Mouse (Mus musculus) myocyte (in vitro differentiated cells): Measurements from ENCODE around the gene Lrrc8b. TPM values are rescaled to one million over a fixed set of nuclear protein-coding genes. Genes with fewer than 3 reads are reported as not detected.

Source experiments
- H3K27me3 ChIP-seq: one replicate; pipeline ENCODE4 v1.6.1; 2011; ENCODE audit not compliant: control insufficient read depth, insufficient read depth, insufficient read length
- H3K36me3 ChIP-seq: one replicate; pipeline ENCODE4 v1.6.1; 2011; ENCODE audit not compliant: control insufficient read depth, insufficient read depth
- H3K4me2 ChIP-seq: one replicate; pipeline ENCODE4 v1.6.1; 2011; ENCODE audit warnings: low read depth, control low read depth
- H3K4me3 ChIP-seq: one replicate; pipeline ENCODE4 v1.5.1; 2011; ENCODE audit warnings: mild to moderate bottlenecking, control low read depth, moderate library complexity
- H3K79me2 ChIP-seq: one replicate; pipeline ENCODE4 v1.6.1; 2011; ENCODE audit not compliant: control insufficient read depth, insufficient read depth
- H3ac ChIP-seq: one replicate; pipeline ENCODE4 v1.6.1; 2011; ENCODE audit not compliant: control insufficient read depth, insufficient read length
- CEBPB ChIP-seq: IDR thresholded peaks from 2 replicates; pipeline ENCODE4 v1.6.1; 2011; ENCODE audit warnings: mild to moderate bottlenecking, moderate library complexity; ENCODE audit not compliant: poor library complexity, insufficient read depth, severe bottlenecking
- E2F4 ChIP-seq: IDR thresholded peaks from one replicate; pipeline ENCODE4 v1.6.1; 2011; ENCODE audit warnings: mild to moderate bottlenecking, control low read depth, moderate library complexity; ENCODE audit not compliant: insufficient read depth
- MAX ChIP-seq: IDR thresholded peaks from one replicate; pipeline ENCODE4 v1.6.1; 2011; ENCODE audit warnings: low read depth, mild to moderate bottlenecking, control low read depth
- MYOD1 ChIP-seq, 3 experiments: IDR thresholded peaks; one replicate each; pipeline ENCODE4 v1.6.1; 2011; ENCODE audit warnings: control low read depth in 2 of 3, low read depth in 2 of 3, mild to moderate bottlenecking in 2 of 3, moderate library complexity in 1 of 3; ENCODE audit not compliant: insufficient read length in 2 of 3, control insufficient read depth in 1 of 3
- MYOG ChIP-seq, 3 experiments: IDR thresholded peaks; one replicate each; pipeline ENCODE4 v1.6.1; 2011; ENCODE audit warnings: control low read depth in 2 of 3, low read depth in 2 of 3, mild to moderate bottlenecking in 2 of 3; ENCODE audit not compliant: insufficient read length in 2 of 3, control insufficient read depth in 1 of 3, insufficient read depth in 1 of 3
- POLR2A ChIP-seq: IDR thresholded peaks from one replicate; pipeline ENCODE4 v1.6.1; 2011; ENCODE audit warnings: low read depth, mild to moderate bottlenecking, control low read depth, moderate library complexity; ENCODE audit not compliant: insufficient read length
- POLR2AphosphoS2 ChIP-seq: IDR thresholded peaks from one replicate; pipeline ENCODE4 v1.6.1; 2011; ENCODE audit warnings: low read depth, control low read depth; ENCODE audit not compliant: insufficient read length
- REST ChIP-seq: IDR thresholded peaks from one replicate; pipeline ENCODE4 v1.6.1; 2011; ENCODE audit warnings: mild to moderate bottlenecking, control low read depth, moderate library complexity; ENCODE audit not compliant: insufficient read depth, insufficient read length
- SRF ChIP-seq: IDR thresholded peaks from one replicate; pipeline ENCODE4 v1.6.1; 2011; ENCODE audit warnings: low read depth; ENCODE audit not compliant: control insufficient read depth, insufficient read length
- TCF12 ChIP-seq: IDR thresholded peaks from one replicate; pipeline ENCODE4 v1.6.1; 2011; ENCODE audit warnings: mild to moderate bottlenecking, control low read depth; ENCODE audit not compliant: poor library complexity, insufficient read depth, severe bottlenecking
- TCF3 ChIP-seq: IDR thresholded peaks from one replicate; pipeline ENCODE4 v1.6.1; 2011; ENCODE audit warnings: low read depth, control low read depth; ENCODE audit not compliant: insufficient read length
- USF1 ChIP-seq: IDR thresholded peaks from one replicate; pipeline ENCODE4 v1.6.1; 2011; ENCODE audit warnings: low read depth, mild to moderate bottlenecking, control low read depth, moderate library complexity
- polyA plus RNA-seq: library from polyadenylated mRNA; unstranded; fragments of >200 nt; fragmentation: generic; extraction: Trizol; gene quantifications from one replicate; pipeline ENCODE4 v1.2.1, GENCODE M21; 2012; ENCODE audit warnings: missing spikeins

Lrrc8b gene
- polyA plus RNA-seq, 1 experiment, result 4.4 TPM

- Histone ChIP-seq H3K4me2 (no peak overlapping the region), H3ac (no peak overlapping the region)
- TF ChIP-seq TCF3, result no peak
- TF ChIP-seq POLR2A, result no peak
- no peak for TF ChIP-seq E2F4
- TF ChIP-seq USF1, result no peak
- TF ChIP-seq TCF12, result no peak
- no peak for TF ChIP-seq MYOG (IDR thresholded peaks at IDR 0.05; ENCODE audit: control insufficient read depth in 1 of 3, insufficient read depth in 1 of 3, insufficient read length in 2 of 3, low read depth in 2 of 3)
- no peak for TF ChIP-seq REST
- TF ChIP-seq CEBPB, result no peak
- TF ChIP-seq POLR2AphosphoS2, result no peak
- TF ChIP-seq MYOD1 (IDR thresholded peaks at IDR 0.05; ENCODE audit: control insufficient read depth in 1 of 3, insufficient read length in 2 of 3, low read depth in 2 of 3), result no peak
- TF ChIP-seq SRF, result no peak
- TF ChIP-seq MAX, result no peak
These were observed 107.9 kb downstream of the Lrrc8b start for GRCm38 (mm10) chr5:105523452-105523851.

GRCm38 (mm10) chr5:105525004-105525403 is 109.4 kb downstream of the Lrrc8b start:
- H3K27me3 ChIP-seq, result no peaks in the 10 kb centered on the region
- peaks cover 5% of the 10 kb centered on the region for H3K36me3 ChIP-seq
- H3K4me3 ChIP-seq, result no peak overlapping the region
- H3ac ChIP-seq, result no peak overlapping the region
- TF ChIP-seq MYOD1 (IDR thresholded peaks at IDR 0.05; ENCODE audit: control insufficient read depth in 1 of 3, insufficient read length in 2 of 3, low read depth in 2 of 3) (no peak), MYOG (IDR thresholded peaks at IDR 0.05; ENCODE audit: control insufficient read depth in 1 of 3, insufficient read depth in 1 of 3, insufficient read length in 2 of 3, low read depth in 2 of 3) (no peak), SRF (no peak), TCF12 (no peak), USF1 (no peak), POLR2A (no peak), REST (no peak), MAX (no peak), POLR2AphosphoS2 (no peak), CEBPB (no peak), E2F4 (no peak)
- peaks cover 19% of the 10 kb centered on the region for H3K79me2 ChIP-seq
- no peak overlapping the region for H3K4me2 ChIP-seq

More at GRCm38 (mm10) chr5:105523452-105523851, 107.9 kb downstream of the Lrrc8b start:
- Histone ChIP-seq H3K36me3 (peaks cover 5% of the 10 kb centered on the region), H3K4me3 (no peak overlapping the region), H3K27me3 (no peaks in the 10 kb centered on the region), H3K79me2 (peaks cover 18% of the 10 kb centered on the region)

- no peaks in the 10 kb centered on the region for H3K27me3 ChIP-seq
- peaks cover 5% of the 10 kb centered on the region for H3K36me3 ChIP-seq
- TF ChIP-seq MYOD1 (IDR thresholded peaks at IDR 0.05; ENCODE audit: control insufficient read depth in 1 of 3, insufficient read length in 2 of 3, low read depth in 2 of 3) (no peak), CEBPB (no peak), POLR2AphosphoS2 (no peak), MAX (no peak), E2F4 (no peak), TCF12 (no peak), REST (no peak), SRF (no peak), MYOG (IDR thresholded peaks at IDR 0.05; ENCODE audit: control insufficient read depth in 1 of 3, insufficient read depth in 1 of 3, insufficient read length in 2 of 3, low read depth in 2 of 3) (no peak), TCF3 (no peak), POLR2A (no peak), USF1 (no peak)
- peaks cover 25% of the 10 kb centered on the region for H3K79me2 ChIP-seq
- H3K4me3 ChIP-seq, result no peak overlapping the region
- no peak overlapping the region for H3K4me2 ChIP-seq
- no peak overlapping the region for H3ac ChIP-seq
These were observed 110.6 kb downstream of the Lrrc8b start for GRCm38 (mm10) chr5:105526107-105526645.

GRCm38 (mm10) chr5:105526766-105527165 is 111.2 kb downstream of the Lrrc8b start:
- Histone ChIP-seq H3K4me2 (no peak overlapping the region), H3K79me2 (peaks cover 19% of the 10 kb centered on the region), H3ac (no peak overlapping the region), H3K4me3 (no peak overlapping the region), H3K27me3 (no peaks in the 10 kb centered on the region), H3K36me3 (peaks cover 5% of the 10 kb centered on the region)
- TF ChIP-seq MYOD1 (IDR thresholded peaks at IDR 0.05; ENCODE audit: control insufficient read depth in 1 of 3, insufficient read length in 2 of 3, low read depth in 2 of 3) (no peak), CEBPB (no peak), MAX (no peak), SRF (no peak), TCF3 (no peak), E2F4 (no peak), POLR2AphosphoS2 (no peak), TCF12 (no peak), MYOG (IDR thresholded peaks at IDR 0.05; ENCODE audit: control insufficient read depth in 1 of 3, insufficient read depth in 1 of 3, insufficient read length in 2 of 3, low read depth in 2 of 3) (no peak), USF1 (no peak), REST (no peak), POLR2A (no peak)
